Mouse (Mus musculus): ENCODE measurements at regions not wholly inside any gene's neighbourhood (a gene's known extent, or its start where the extent isn't known, plus 50 kb on each side); places are given as distances from the start of the nearest gene placed in this dataset.

- no peak for ATAC-seq
- H3K9me3 ChIP-seq (replicated peaks; ENCODE audit: control insufficient read depth, low read length, poor library complexity, severe bottlenecking) = peaks cover 2% of the 10 kb centered on the region; the same call in 1 of the 2 replicates
- H3K27ac ChIP-seq (ENCODE audit: low read length) = no peak overlapping the region
- H3K9ac ChIP-seq (ENCODE audit: low read depth, low read length) = no peak overlapping the region
- H3K36me3 ChIP-seq (ENCODE audit: control insufficient read depth, insufficient read depth, low read length) = no peaks in the 10 kb centered on the region
- H3K27me3 ChIP-seq (ENCODE audit: control insufficient read depth, insufficient read depth, low read depth, low read length) = no peaks in the 10 kb centered on the region
- 94% methylated on average over 11 of the region's 11 CpGs for WGBS
- no peak overlapping the region for H3K4me2 ChIP-seq (ENCODE audit: low read length)
- H3K4me1 ChIP-seq (ENCODE audit: control insufficient read depth, insufficient read depth, low read length) = no peaks in the 10 kb centered on the region
- no peak overlapping the region for H3K4me3 ChIP-seq (ENCODE audit: low read depth, low read length)
These were observed 60.8 kb downstream of the Mis18a start for GRCm38 (mm10) chr16:90666271-90666986.

DNA sequence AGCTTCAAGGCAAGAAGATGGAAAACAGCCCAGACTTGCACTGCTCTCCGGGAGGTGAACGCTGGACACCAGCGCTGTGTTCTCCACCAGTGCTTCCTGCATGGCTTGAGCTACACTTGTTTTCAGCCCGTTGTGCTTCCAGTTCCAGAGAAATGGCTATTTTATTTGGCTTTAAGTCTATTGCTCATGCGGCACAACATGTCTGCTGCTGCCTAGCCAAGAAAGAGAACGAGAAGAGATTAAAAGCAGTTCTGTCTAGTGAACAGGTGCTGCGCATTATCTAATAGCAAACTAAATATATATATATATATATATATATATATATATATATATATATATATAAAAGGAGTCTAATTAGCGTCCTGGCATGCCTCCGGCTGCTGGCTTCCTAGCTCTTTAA, 63.1 kb downstream of the Mis18a start:
- Histone ChIP-seq H3K4me3 (ENCODE audit: low read depth, low read length) (no peak overlapping the region), H3K9ac (ENCODE audit: low read depth, low read length) (no peak overlapping the region), H3K9me3 (replicated peaks; ENCODE audit: control insufficient read depth, low read length, poor library complexity, severe bottlenecking) (peaks cover 2% of the 10 kb centered on the region; the same call in 1 of the 2 replicates), H3K4me1 (ENCODE audit: control insufficient read depth, insufficient read depth, low read length) (no peaks in the 10 kb centered on the region), H3K36me3 (ENCODE audit: control insufficient read depth, insufficient read depth, low read length) (no peaks in the 10 kb centered on the region), H3K4me2 (ENCODE audit: low read length) (no peak overlapping the region), H3K27me3 (ENCODE audit: control insufficient read depth, insufficient read depth, low read depth, low read length) (no peaks in the 10 kb centered on the region), H3K27ac (ENCODE audit: low read length) (no peak overlapping the region)
- no peak for ATAC-seq
- 77% methylated on average over 9 of the region's 9 CpGs for WGBS

GRCm38 (mm10) chr16:90658050-90658449, 69.2 kb downstream of the Mis18a start:
- H3K4me3 ChIP-seq (ENCODE audit: low read depth, low read length) = no peak overlapping the region
- ATAC-seq = no peak
- no peaks in the 10 kb centered on the region for H3K9me3 ChIP-seq (replicated peaks; ENCODE audit: control insufficient read depth, low read length, poor library complexity, severe bottlenecking)
- H3K36me3 ChIP-seq (ENCODE audit: control insufficient read depth, insufficient read depth, low read length) = no peaks in the 10 kb centered on the region
- no peaks in the 10 kb centered on the region for H3K27me3 ChIP-seq (ENCODE audit: control insufficient read depth, insufficient read depth, low read depth, low read length)
- H3K27ac ChIP-seq (ENCODE audit: low read length) = no peak overlapping the region
- H3K9ac ChIP-seq (ENCODE audit: low read depth, low read length) = no peak overlapping the region
- H3K4me2 ChIP-seq (ENCODE audit: low read length) = no peak overlapping the region
- 93% methylated on average over 7 of the region's 7 CpGs for WGBS
- peaks cover 7% of the 10 kb centered on the region for H3K4me1 ChIP-seq (ENCODE audit: control insufficient read depth, insufficient read depth, low read length)

DNA sequence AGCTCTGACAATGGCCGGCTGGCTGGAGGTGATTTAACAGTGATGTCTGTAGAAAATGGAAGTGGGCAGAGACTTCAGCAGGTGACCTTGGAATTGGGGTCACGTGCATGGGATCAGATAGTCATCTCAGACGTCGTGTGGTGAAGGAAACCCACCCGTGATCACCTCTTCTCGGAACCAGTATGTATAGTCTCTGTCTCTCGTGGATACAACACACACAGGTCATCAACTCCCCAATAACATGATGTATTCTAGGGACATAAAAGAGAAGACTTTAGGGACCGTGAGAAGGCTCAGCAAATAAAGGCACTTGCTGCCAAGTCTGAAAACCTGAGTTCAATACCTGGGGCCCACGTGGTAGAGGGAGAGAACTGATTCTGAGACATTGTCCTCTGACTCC, 70.2 kb downstream of the Mis18a start:
- H3K9me3 ChIP-seq (replicated peaks; ENCODE audit: control insufficient read depth, low read length, poor library complexity, severe bottlenecking) = no peaks in the 10 kb centered on the region
- no peak for ATAC-seq
- H3K4me2 ChIP-seq (ENCODE audit: low read length) = no peak overlapping the region
- H3K27ac ChIP-seq (ENCODE audit: low read length) = no peak overlapping the region
- no peaks in the 10 kb centered on the region for H3K36me3 ChIP-seq (ENCODE audit: control insufficient read depth, insufficient read depth, low read length)
- 31% methylated on average over 9 of the region's 9 CpGs for WGBS
- no peak overlapping the region for H3K9ac ChIP-seq (ENCODE audit: low read depth, low read length)
- no peaks in the 10 kb centered on the region for H3K27me3 ChIP-seq (ENCODE audit: control insufficient read depth, insufficient read depth, low read depth, low read length)
- H3K4me3 ChIP-seq (ENCODE audit: low read depth, low read length) = no peak overlapping the region
- H3K4me1 ChIP-seq (ENCODE audit: control insufficient read depth, insufficient read depth, low read length) = peaks cover 7% of the 10 kb centered on the region

DNA sequence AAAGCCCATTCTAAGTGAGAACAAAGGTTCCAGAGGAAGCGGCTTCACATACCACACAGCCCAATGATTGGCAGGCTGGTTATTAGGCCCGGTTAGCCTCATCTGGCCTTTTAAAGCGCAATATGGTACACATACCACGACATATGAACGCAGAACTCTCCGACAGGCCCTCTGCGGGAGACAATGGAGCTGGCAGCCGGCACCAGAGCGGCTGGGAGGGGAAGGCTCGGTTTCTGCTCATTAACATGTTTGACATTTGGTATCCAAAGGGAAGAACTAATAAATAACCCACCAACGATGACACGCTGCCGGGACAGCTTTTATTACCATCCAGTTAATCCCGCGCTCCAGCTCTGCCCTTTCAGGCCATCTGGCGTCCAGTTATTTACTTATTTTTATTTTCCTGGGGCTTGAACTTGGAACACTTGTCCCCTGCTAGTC, 70.6 kb downstream of the Mis18a start:
- Histone ChIP-seq H3K4me1 (ENCODE audit: control insufficient read depth, insufficient read depth, low read length) (peaks cover 7% of the 10 kb centered on the region), H3K36me3 (ENCODE audit: control insufficient read depth, insufficient read depth, low read length) (no peaks in the 10 kb centered on the region), H3K27me3 (ENCODE audit: control insufficient read depth, insufficient read depth, low read depth, low read length) (no peaks in the 10 kb centered on the region), H3K4me2 (ENCODE audit: low read length) (no peak overlapping the region), H3K9me3 (replicated peaks; ENCODE audit: control insufficient read depth, low read length, poor library complexity, severe bottlenecking) (no peaks in the 10 kb centered on the region), H3K9ac (ENCODE audit: low read depth, low read length) (peak overlapping the region; percentile 53; the same call in 1 of the 2 replicates), H3K27ac (ENCODE audit: low read length) (0 out of 2 replicates have a peak overlapping the region, but pooled peaks have one; percentile 28), H3K4me3 (ENCODE audit: low read depth, low read length) (no peak overlapping the region)
- WGBS = 7% methylated on average over 16 of the region's 16 CpGs
- peak; percentile 68 for ATAC-seq

- no peaks in the 10 kb centered on the region for H3K9me3 ChIP-seq (replicated peaks; ENCODE audit: control insufficient read depth, low read length, poor library complexity, severe bottlenecking)
- H3K27ac ChIP-seq (ENCODE audit: low read length) = no peak overlapping the region
- H3K4me2 ChIP-seq (ENCODE audit: low read length) = no peak overlapping the region
- H3K36me3 ChIP-seq (ENCODE audit: control insufficient read depth, insufficient read depth, low read length) = no peaks in the 10 kb centered on the region
- no peak overlapping the region for H3K4me3 ChIP-seq (ENCODE audit: low read depth, low read length)
- 89% methylated on average over 5 of the region's 5 CpGs for WGBS
- ATAC-seq = no peak
- H3K4me1 ChIP-seq (ENCODE audit: control insufficient read depth, insufficient read depth, low read length) = peaks cover 7% of the 10 kb centered on the region
- H3K9ac ChIP-seq (ENCODE audit: low read depth, low read length) = no peak overlapping the region
- H3K27me3 ChIP-seq (ENCODE audit: control insufficient read depth, insufficient read depth, low read depth, low read length) = no peaks in the 10 kb centered on the region
These were observed 72.4 kb downstream of the Mis18a start for GRCm38 (mm10) chr16:90654853-90655252.

DNA sequence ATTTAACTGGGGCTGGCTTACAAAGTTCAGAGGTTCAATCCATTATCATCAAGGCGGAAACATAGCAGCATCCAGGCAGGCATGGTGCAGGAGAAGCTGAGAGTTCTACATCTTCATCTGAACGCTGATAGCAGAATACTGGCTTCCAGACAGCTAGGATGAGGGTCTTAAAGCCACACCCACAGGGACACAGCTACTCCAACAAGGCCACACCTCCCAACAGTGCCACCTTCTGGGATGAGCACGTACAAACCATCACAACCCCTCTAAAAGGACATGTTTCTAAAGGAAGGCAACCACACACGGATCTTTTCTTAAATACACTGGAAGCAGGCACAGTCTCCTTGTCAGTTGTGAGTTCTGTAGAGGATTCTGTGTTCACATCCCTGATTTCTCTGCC, 74.4 kb downstream of the Mis18a start:
- H3K4me1 ChIP-seq (ENCODE audit: control insufficient read depth, insufficient read depth, low read length) = peaks cover 7% of the 10 kb centered on the region

GRCm38 (mm10) chr16:90648161-90648560, 79.0 kb downstream of the Mis18a start:
- Histone ChIP-seq H3K36me3 (ENCODE audit: control insufficient read depth, insufficient read depth, low read length) (no peaks in the 10 kb centered on the region), H3K9me3 (replicated peaks; ENCODE audit: control insufficient read depth, low read length, poor library complexity, severe bottlenecking) (no peaks in the 10 kb centered on the region), H3K4me1 (ENCODE audit: control insufficient read depth, insufficient read depth, low read length) (no peaks in the 10 kb centered on the region), H3K4me3 (ENCODE audit: low read depth, low read length) (no peak overlapping the region), H3K4me2 (ENCODE audit: low read length) (no peak overlapping the region), H3K27ac (ENCODE audit: low read length) (no peak overlapping the region), H3K27me3 (ENCODE audit: control insufficient read depth, insufficient read depth, low read depth, low read length) (no peaks in the 10 kb centered on the region), H3K9ac (ENCODE audit: low read depth, low read length) (no peak overlapping the region)
- 30% methylated on average over 4 of the region's 4 CpGs for WGBS
- ATAC-seq = no peak

More for the DNA sequence above, 74.4 kb downstream of the Mis18a start:
- 67% methylated on average over 4 of the region's 4 CpGs for WGBS
- no peaks in the 10 kb centered on the region for H3K27me3 ChIP-seq (ENCODE audit: control insufficient read depth, insufficient read depth, low read depth, low read length)
- H3K9ac ChIP-seq (ENCODE audit: low read depth, low read length) = no peak overlapping the region
- H3K27ac ChIP-seq (ENCODE audit: low read length) = no peak overlapping the region
- no peaks in the 10 kb centered on the region for H3K36me3 ChIP-seq (ENCODE audit: control insufficient read depth, insufficient read depth, low read length)
- no peaks in the 10 kb centered on the region for H3K9me3 ChIP-seq (replicated peaks; ENCODE audit: control insufficient read depth, low read length, poor library complexity, severe bottlenecking)
- H3K4me2 ChIP-seq (ENCODE audit: low read length) = no peak overlapping the region
- no peak overlapping the region for H3K4me3 ChIP-seq (ENCODE audit: low read depth, low read length)
- ATAC-seq = no peak

DNA sequence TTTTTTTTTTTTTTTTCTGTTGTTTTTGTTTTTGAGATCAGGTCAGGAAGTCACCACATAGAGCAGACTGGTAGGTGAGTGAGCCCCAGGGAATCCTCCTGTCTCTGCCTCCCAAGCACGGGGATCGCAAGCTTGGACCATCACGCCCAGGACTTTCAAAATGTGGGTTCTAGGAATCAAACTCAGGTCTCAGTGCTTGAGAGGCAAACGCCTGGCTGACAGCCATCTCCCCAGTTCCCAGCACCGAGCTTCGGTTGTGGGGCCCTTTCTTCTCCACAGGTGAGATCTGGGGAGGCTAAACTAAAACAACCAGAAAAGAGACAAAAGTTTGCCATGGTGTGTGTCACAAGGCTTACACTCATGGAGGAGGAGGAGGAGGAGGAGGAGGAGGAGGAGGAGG, 84.5 kb downstream of the Mis18a start:
- H3K4me1 ChIP-seq (ENCODE audit: control insufficient read depth, insufficient read depth, low read length) = no peaks in the 10 kb centered on the region
- no peak overlapping the region for H3K9ac ChIP-seq (ENCODE audit: low read depth, low read length)
- H3K4me3 ChIP-seq (ENCODE audit: low read depth, low read length) = no peak overlapping the region
- no peak overlapping the region for H3K4me2 ChIP-seq (ENCODE audit: low read length)
- 88% methylated on average over 6 of the region's 6 CpGs for WGBS
- no peak overlapping the region for H3K27ac ChIP-seq (ENCODE audit: low read length)
- no peak for ATAC-seq
- no peaks in the 10 kb centered on the region for H3K36me3 ChIP-seq (ENCODE audit: control insufficient read depth, insufficient read depth, low read length)
- no peaks in the 10 kb centered on the region for H3K27me3 ChIP-seq (ENCODE audit: control insufficient read depth, insufficient read depth, low read depth, low read length)
- H3K9me3 ChIP-seq (replicated peaks; ENCODE audit: control insufficient read depth, low read length, poor library complexity, severe bottlenecking) = no peaks in the 10 kb centered on the region
